Mouse (Mus musculus): Measurements from ENCODE around the gene Ripor1.
"Not testable (repeated sequence)": the region's sequence is repeated elsewhere in the genome, so short reads cannot be mapped to it uniquely, and the experiment has no call there.

Ripor1 gene

DNA sequence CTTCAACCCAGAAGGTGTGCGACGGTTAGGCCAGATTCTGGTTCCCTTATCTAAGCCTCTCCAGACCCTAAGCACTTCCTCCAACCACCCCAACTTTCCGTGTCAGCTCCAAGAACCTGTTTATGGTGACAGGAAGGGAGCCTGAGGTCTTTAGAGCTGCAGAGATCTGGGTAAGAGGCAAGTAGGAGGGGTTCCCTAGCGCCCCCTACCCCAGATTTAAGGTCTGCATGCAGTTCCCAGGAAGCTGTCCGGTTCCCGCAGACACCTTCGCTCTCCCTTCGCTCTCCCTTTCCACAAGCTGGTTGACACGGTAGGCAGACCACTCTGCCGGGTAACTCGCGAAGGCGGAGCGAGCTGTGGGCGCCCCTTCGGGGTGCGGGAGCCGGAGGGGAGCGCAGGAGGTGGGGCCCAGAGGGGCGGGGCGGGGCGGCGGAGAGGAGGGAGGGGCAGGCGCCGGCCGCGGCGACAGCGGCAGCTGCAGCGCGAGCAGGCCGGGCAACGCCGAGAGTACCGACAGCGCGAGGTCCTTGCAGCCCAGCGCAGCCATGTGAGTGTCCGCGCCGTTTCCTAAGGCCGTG is at the start of gene Ripor1:
Ripor1 (plus strand) TSS at position 452 of the 578 bp plus-strand sequence.
- Histone ChIP-seq H3K27me3 (ENCODE audit: insufficient read depth, low read length) (peaks cover 22% of the 10 kb centered on the region), H3K9me3 (ENCODE audit: low read length) (no peaks in the 10 kb centered on the region), H3K4me1 (replicated peaks; ENCODE audit: low read depth, low read length) (peaks cover 55% of the 10 kb centered on the region), H3K36me3 (ENCODE audit: insufficient read depth, low read length) (no peaks in the 10 kb centered on the region), H3K4me3 (replicated peaks; ENCODE audit: low read length) (peak within 1 kb of the TSS; percentile 84)
- no peak for TF ChIP-seq POU5F1 (IDR thresholded peaks at IDR 0.05; ENCODE audit: borderline replicate concordance, low read length)
- TF ChIP-seq CTCF (conservative IDR thresholded peaks at IDR 0.05; ENCODE audit: low read length): peak; percentile 65

DNA sequence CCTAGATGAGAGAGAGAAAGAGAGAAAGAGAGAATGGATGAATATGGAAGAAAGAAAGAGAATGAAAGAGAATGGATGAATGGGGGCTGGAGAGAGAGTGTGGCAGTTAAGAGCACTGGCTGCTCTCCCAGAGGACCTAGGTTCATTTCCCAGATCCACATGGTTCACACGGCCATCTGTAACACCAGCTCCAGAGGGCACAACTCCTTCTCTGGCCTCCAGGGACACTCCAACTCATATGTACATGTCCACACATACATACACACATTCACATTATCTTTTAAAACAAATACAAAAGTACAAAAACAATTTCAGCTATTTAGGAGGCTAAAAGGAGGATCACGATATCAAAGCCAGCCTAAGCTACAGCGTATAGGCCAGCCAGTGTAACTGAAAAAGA is 42.2 kb upstream of the Ripor1 start:
- H3K36me3 ChIP-seq (ENCODE audit: insufficient read depth, low read length): peaks cover 21% of the 10 kb centered on the region
- TF ChIP-seq POU5F1 (IDR thresholded peaks at IDR 0.05; ENCODE audit: borderline replicate concordance, low read length) (no peak), CTCF (conservative IDR thresholded peaks at IDR 0.05; ENCODE audit: low read length) (no peak), NANOG (IDR thresholded peaks at IDR 0.05; ENCODE audit: borderline replicate concordance, low read length) (no peak)
- no peak overlapping the region for H3K4me3 ChIP-seq (replicated peaks; ENCODE audit: low read length)
- H3K27me3 ChIP-seq (ENCODE audit: insufficient read depth, low read length): peaks cover 10% of the 10 kb centered on the region
- H3K9me3 ChIP-seq (ENCODE audit: low read length): no peaks in the 10 kb centered on the region
- peaks cover 23% of the 10 kb centered on the region for H3K4me1 ChIP-seq (replicated peaks; ENCODE audit: low read depth, low read length)

DNA sequence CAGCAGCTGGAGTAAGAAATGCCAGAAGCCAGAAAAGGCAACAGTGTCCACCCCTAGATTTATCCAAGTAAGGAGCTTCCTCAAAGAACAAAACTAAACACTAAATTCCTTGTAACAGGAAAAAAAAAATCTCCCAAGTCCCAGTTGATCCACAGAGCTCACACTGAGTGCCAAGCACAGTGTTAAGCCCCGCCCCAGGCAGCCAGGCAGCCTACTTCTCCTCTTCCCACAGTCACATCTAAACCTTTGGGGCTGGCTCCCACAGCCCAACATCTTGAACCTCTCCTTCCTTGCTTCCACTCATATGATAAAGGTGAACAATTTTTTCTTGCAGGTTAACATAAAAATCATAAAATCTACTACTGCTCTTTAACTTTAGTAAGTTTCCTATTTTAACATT is 41.2 kb upstream of the Ripor1 start:
- Histone ChIP-seq H3K4me1 (replicated peaks; ENCODE audit: low read depth, low read length) (peaks cover 30% of the 10 kb centered on the region), H3K36me3 (ENCODE audit: insufficient read depth, low read length) (peaks cover 18% of the 10 kb centered on the region), H3K9me3 (ENCODE audit: low read length) (no peaks in the 10 kb centered on the region), H3K4me3 (replicated peaks; ENCODE audit: low read length) (no peak overlapping the region), H3K27me3 (ENCODE audit: insufficient read depth, low read length) (peaks cover 10% of the 10 kb centered on the region)
- TF ChIP-seq POU5F1 (IDR thresholded peaks at IDR 0.05; ENCODE audit: borderline replicate concordance, low read length) (no peak), NANOG (IDR thresholded peaks at IDR 0.05; ENCODE audit: borderline replicate concordance, low read length) (no peak), CTCF (conservative IDR thresholded peaks at IDR 0.05; ENCODE audit: low read length) (no peak)

DNA sequence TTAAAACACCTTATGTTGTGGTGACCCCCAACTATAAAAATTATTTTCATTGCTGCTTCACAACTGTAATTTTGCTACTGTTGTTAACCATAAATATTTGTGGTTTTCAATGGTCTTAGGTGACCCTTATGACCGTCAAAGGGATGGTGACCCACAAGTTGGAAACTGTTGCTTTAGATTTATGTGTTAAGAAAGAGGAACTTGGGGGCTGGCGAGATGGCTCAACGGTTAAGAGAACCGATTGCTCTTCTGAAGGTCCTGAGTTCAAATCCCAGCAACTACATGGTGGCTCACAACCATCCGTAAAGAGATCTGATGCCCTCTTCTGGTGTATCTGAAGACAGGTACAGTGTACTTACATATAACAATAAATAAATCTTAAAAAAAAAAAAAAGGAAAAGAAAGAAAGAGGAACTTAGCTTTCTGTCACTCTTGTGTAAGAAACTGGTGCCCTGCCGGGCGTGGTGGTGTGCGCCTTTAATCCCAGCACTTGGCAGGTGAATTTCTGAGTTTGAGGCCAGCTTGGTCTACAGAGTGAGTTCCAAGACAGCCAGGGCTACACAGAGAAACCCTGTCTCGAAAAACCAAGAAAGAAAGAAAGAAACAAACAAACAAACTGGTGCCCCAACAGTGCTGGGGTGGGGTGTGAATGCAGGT is 40.4 kb upstream of the Ripor1 start:
- peak overlapping the region; percentile 91 for H3K4me3 ChIP-seq (replicated peaks; ENCODE audit: low read length)
- H3K4me1 ChIP-seq (replicated peaks; ENCODE audit: low read depth, low read length): peaks cover 32% of the 10 kb centered on the region
- H3K27me3 ChIP-seq (ENCODE audit: insufficient read depth, low read length): peaks cover 10% of the 10 kb centered on the region
- not testable (repeated sequence) for H3K9me3 ChIP-seq (ENCODE audit: low read length)
- H3K36me3 ChIP-seq (ENCODE audit: insufficient read depth, low read length): peaks cover 19% of the 10 kb centered on the region

DNA sequence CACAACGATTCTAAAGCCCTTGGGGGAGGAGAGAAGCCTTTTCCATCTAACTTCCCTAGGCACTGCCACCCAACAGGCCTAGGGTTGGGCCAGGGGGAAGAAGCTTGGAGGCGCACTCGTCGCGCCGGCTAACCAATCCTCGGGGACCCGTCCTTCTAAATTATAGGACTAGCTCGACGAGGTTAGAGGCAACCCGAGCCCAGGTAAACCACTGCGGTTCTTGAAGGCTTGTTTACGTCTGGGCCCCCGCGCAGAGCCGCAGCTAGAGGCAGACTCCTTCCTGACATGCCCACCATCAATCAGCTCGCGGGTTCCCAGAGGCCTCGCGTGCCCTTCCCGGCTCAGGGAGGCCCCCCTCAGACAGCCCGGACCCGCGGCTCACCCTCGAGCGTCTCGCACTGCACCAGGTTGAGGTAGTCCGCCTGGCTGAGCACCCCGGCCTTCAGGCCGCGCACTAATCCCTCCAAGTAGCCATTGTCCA is 39.6 kb upstream of the Ripor1 start:
- Histone ChIP-seq H3K36me3 (ENCODE audit: insufficient read depth, low read length) (peaks cover 13% of the 10 kb centered on the region; the same call in 1 of the 2 replicates), H3K4me1 (replicated peaks; ENCODE audit: low read depth, low read length) (peaks cover 37% of the 10 kb centered on the region), H3K27me3 (ENCODE audit: insufficient read depth, low read length) (peaks cover 10% of the 10 kb centered on the region), H3K4me3 (replicated peaks; ENCODE audit: low read length) (peak overlapping the region; percentile 91), H3K9me3 (ENCODE audit: low read length) (no peaks in the 10 kb centered on the region)
- TF ChIP-seq POU5F1 (IDR thresholded peaks at IDR 0.05; ENCODE audit: borderline replicate concordance, low read length) (no peak), NANOG (IDR thresholded peaks at IDR 0.05; ENCODE audit: borderline replicate concordance, low read length) (no peak), CTCF (conservative IDR thresholded peaks at IDR 0.05; ENCODE audit: low read length) (no peak)

DNA sequence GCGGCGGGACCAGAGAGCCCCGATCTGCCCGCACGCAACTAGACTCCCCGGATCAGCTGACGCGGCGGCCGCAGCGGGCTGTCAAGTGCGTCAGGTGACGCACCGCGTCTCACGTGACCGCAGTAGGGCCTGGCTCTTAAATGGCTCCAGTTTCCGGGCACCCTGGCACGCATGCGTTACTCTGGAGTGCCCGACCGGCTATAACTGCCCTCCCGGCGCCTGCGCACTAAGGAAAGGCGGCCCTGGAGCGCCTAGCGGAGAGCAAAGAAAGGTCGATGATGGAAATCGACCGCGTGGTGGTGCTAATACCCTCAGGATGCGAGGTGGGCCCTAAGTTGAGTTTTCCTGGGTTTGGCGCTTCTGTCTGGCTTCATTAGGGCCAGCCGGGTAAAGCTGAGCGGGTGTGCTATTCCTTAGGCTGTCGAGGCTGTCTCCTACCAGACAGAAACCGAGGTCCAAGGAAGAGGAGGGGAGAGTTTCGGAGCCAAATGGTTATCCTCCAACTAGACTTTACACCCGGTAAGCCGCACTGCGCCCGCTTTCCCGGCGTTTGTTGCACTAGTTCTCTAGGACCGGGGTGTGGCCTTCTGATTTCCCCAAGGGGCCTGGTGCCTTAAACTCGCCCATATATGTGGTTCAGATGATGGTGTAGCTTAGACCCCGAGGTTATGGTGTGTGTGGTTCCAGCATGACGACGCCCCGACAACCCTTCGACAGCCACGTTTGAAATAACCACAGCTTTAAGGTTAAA is 38.9 kb upstream of the Ripor1 start, which contains the start of gene Atp6v0d1:
Atp6v0d1 (minus strand) TSS at position 96 of the 751 bp plus-strand sequence.
- H3K9me3 ChIP-seq (ENCODE audit: low read length): no peaks in the 10 kb centered on the region
- TF ChIP-seq POU5F1 (IDR thresholded peaks at IDR 0.05; ENCODE audit: borderline replicate concordance, low read length) (no peak), CTCF (conservative IDR thresholded peaks at IDR 0.05; ENCODE audit: low read length) (peak; percentile 40), NANOG (IDR thresholded peaks at IDR 0.05; ENCODE audit: borderline replicate concordance, low read length) (no peak)
- peaks cover 10% of the 10 kb centered on the region for H3K27me3 ChIP-seq (ENCODE audit: insufficient read depth, low read length)
- H3K4me3 ChIP-seq (replicated peaks; ENCODE audit: low read length): peak within 1 kb of the TSS; percentile 91
- H3K36me3 ChIP-seq (ENCODE audit: insufficient read depth, low read length): peaks cover 13% of the 10 kb centered on the region; the same call in 1 of the 2 replicates
- peaks cover 37% of the 10 kb centered on the region for H3K4me1 ChIP-seq (replicated peaks; ENCODE audit: low read depth, low read length)

DNA sequence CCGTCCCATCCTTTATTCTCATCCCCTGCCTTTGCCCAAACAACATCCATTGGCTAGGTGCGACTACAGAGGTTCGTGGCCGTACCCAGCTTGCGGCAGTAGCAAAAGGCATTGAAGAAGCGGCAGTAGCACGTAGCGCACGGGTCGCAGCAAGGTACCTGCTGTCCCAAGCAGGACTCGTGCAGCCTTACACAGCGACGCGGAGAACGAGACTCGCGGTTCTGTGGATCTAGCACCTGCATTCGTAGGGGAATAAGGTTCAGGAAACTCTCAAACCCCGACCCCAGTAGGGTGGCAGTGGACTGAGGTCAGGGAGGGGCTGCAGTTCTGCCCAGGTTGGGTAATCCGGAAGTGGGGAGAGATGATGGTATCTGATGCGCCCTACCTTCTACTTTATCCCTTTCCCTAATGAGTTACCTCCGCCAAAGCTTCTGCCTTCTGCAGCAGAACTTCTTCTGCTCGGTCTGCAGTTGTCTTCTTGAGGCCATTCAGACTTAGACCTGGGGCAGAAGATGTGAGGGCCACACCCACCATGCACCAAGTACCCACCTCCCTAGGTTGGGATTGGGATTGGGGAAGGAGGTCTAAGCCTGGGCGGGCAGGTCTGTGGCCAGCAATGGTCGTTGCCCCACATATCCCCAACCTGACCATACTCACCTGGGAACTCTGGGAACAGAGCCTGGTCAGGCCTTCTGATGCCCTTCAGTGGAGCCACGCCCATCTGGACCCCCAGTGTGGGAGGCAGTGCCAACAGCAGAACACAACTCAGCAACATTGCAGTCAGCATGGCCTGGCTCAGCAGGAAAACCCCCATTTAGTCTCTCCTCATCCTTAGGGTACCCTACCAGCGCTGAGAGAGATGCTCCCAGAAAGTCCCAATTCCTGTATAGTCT is 38.1 kb upstream of the Ripor1 start:
- H3K4me1 ChIP-seq (replicated peaks; ENCODE audit: low read depth, low read length): peaks cover 42% of the 10 kb centered on the region
- peaks cover 10% of the 10 kb centered on the region for H3K27me3 ChIP-seq (ENCODE audit: insufficient read depth, low read length)
- no peaks in the 10 kb centered on the region for H3K9me3 ChIP-seq (ENCODE audit: low read length)
- no peak for TF ChIP-seq POU5F1 (IDR thresholded peaks at IDR 0.05; ENCODE audit: borderline replicate concordance, low read length)
- TF ChIP-seq NANOG (IDR thresholded peaks at IDR 0.05; ENCODE audit: borderline replicate concordance, low read length): no peak
- TF ChIP-seq CTCF (conservative IDR thresholded peaks at IDR 0.05; ENCODE audit: low read length): no peak
- H3K36me3 ChIP-seq (ENCODE audit: insufficient read depth, low read length): peaks cover 11% of the 10 kb centered on the region; the same call in 1 of the 2 replicates
- H3K4me3 ChIP-seq (replicated peaks; ENCODE audit: low read length): peak overlapping the region; percentile 91

DNA sequence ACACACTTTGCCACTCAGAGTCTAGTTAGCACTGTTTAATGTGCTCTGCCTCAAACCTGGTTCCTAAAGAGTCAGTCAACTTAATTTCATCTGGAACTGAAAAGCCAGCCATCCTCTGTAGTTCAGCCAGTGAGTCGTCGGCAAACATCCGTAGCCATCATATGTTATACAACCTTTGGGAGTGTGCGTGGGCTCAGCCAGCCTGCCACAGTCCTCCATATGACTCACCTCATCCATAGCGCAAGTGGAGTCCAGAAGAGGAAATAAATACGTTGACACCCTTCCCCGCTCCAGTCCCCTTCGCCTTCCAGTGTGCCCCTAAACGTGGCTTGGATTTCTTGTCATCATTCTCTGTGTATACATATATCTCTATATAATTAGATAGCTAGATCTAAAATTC is 33.2 kb upstream of the Ripor1 start:
- no peak overlapping the region for H3K4me3 ChIP-seq (replicated peaks; ENCODE audit: low read length)
- peaks cover 55% of the 10 kb centered on the region for H3K4me1 ChIP-seq (replicated peaks; ENCODE audit: low read depth, low read length)
- H3K36me3 ChIP-seq (ENCODE audit: insufficient read depth, low read length): peaks cover 4% of the 10 kb centered on the region; the same call in 1 of the 2 replicates
- H3K27me3 ChIP-seq (ENCODE audit: insufficient read depth, low read length): peaks cover 7% of the 10 kb centered on the region
- H3K9me3 ChIP-seq (ENCODE audit: low read length): no peaks in the 10 kb centered on the region
- no peak for TF ChIP-seq NANOG (IDR thresholded peaks at IDR 0.05; ENCODE audit: borderline replicate concordance, low read length)
- TF ChIP-seq CTCF (conservative IDR thresholded peaks at IDR 0.05; ENCODE audit: low read length): no peak
- no peak for TF ChIP-seq POU5F1 (IDR thresholded peaks at IDR 0.05; ENCODE audit: borderline replicate concordance, low read length)
